Mouse (Mus musculus) frontal cortex, postnatal 36 days (tissue): Measurements from ENCODE around the gene Wdsub1.

ENCODE experiments used
- DNase-seq, 2 experiments: peaks; one replicate each; pipeline ENCODE4 v3.0.0; 2022; ENCODE audit warnings: low spot score in 2 of 2

Wdsub1 gene

GRCm38 (mm10) chr2:59806038-59806437, 76.4 kb downstream of the Wdsub1 start:
- DNase-seq: no peak

GRCm38 (mm10) chr2:59805595-59805994, 76.8 kb downstream of the Wdsub1 start:
- DNase-seq: no peak

GRCm38 (mm10) chr2:59802722-59803387, 79.5 kb downstream of the Wdsub1 start:
- no peak for DNase-seq
